Mouse (Mus musculus): ENCODE data around the gene Tradd.

DNA sequence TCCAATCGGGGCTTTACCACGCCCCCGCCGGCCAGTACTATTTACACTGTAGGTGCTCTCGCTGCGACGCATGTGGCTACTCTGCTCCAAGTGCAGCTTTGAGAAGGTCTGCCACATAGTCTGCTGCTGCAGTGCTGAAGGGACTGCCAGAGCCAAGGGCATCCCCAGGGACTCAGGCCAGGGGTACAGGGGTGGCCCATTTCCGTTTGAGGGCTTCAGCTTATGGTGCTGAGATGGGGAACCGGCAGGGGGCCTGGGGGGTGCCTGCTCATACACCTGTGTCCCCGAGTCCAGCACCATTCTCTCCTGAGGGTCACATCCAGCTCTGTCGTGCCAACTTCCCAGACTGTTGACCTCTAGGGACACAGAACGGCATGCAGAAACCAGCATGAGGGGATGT, 21.1 kb upstream of the Tradd start:
- TF ChIP-seq POLR2A (IDR thresholded peaks at IDR 0.05; ENCODE audit: insufficient read depth, low read depth, low read length) (no peak), CTCF (IDR thresholded peaks at IDR 0.05) (no peak)

Data from heart, adult 2 months (tissue).